Mouse (Mus musculus): ENCODE results near the gene Gp1ba. TPM values are rescaled to one million over a fixed set of nuclear protein-coding genes. Genes with fewer than 3 reads are reported as not detected.

Gene Gp1ba
- polyA plus RNA-seq, 1 experiment from 2014 or later = 0.38 TPM

DNA sequence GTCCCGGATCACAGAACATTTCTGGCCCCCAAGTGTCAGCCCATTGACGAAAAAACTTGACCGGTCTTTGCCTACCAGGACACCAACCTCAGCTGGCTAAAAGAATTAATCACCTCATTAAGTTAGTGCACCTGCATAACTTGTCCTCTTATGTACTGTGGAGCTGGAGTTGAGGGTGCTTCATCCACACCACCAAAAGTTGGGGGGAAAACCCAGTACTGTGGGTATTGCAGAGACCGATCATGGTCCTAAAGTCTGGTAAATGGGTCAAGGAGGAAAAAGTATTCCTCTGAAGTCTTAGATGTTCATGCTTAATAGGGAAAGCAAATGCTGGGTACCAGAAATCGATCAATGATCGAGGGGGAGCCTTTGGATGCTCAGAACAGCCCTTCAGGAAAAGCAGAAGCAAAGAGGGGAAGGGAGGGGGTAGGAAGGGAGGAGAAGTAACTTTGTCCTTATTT, 14.0 kb downstream of the Gp1ba start:
- peak overlapping the region; percentile 90 for H3K27ac ChIP-seq (replicated peaks; ENCODE audit: low read depth, low read length)
- DNase-seq (ENCODE audit: low spot score) = no peak
- ATAC-seq (ENCODE audit: low read depth) = no peak
- H3K36me3 ChIP-seq (ENCODE audit: control insufficient read depth, insufficient read depth, low read length) = peaks cover 49% of the 10 kb centered on the region
- H3K27me3 ChIP-seq (replicated peaks; ENCODE audit: control insufficient read depth, insufficient read depth, low read length) = no peaks in the 10 kb centered on the region
- H3K9me3 ChIP-seq (ENCODE audit: control insufficient read depth, low read length) = no peaks in the 10 kb centered on the region
- H3K4me3 ChIP-seq (ENCODE audit: low read depth, low read length) = peak overlapping the region; percentile 64
- peak overlapping the region; percentile 98 for H3K4me2 ChIP-seq (ENCODE audit: low read depth, low read length)
- peak overlapping the region; percentile 92 for H3K9ac ChIP-seq (ENCODE audit: low read depth, low read length)
- H3K4me1 ChIP-seq (ENCODE audit: control insufficient read depth, insufficient read depth, low read length) = peaks cover 31% of the 10 kb centered on the region
- WGBS = 36% methylated on average over 6 of the region's 6 CpGs

DNA sequence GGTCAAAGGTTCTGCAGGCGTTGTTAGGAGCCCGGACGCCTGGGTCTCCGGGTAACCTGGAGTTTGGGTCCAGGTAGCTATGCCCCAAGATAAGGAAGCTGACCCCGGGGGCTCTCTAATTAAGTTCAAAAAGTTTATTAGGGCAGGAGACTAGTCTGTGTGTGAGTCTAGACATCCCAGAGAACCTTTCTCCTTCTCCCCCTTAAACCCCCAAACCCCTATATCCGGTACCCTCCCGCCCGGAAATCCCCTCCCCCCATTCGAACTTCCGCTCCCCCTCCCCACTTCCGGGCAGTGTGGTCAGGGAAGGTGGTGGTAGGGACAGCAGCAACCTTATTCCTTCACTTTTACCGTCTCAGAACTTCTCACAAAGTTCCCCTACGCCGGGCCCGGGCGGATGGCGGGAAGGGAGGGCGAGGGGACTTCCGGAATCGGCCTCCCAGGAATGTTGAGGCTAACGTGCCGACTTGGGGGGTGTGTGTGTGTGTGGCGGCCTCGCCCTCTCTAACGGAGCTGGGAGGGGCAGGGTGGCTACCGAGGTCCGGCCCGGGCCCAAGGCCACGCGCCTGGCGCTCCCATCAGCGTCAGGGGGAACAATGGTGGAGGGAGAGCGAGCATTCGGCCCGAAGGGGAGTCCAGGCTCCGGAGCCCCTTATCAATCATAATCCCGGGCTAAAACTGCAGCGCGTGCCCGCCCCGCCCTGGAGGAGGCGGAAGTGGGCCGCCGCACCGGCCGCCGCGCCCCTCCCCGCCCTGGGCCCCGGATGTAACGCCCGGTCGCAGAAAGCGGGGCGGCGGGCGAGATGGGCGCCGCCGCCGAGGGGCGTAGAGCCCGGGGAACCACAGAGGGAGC, 14.6 kb downstream of the Gp1ba start:
- peak overlapping the region; percentile 64 for H3K4me3 ChIP-seq (ENCODE audit: low read depth, low read length)
- peak overlapping the region; percentile 92 for H3K9ac ChIP-seq (ENCODE audit: low read depth, low read length)
- H3K27ac ChIP-seq (replicated peaks; ENCODE audit: low read depth, low read length) = peak overlapping the region; percentile 90
- H3K4me1 ChIP-seq (ENCODE audit: control insufficient read depth, insufficient read depth, low read length) = peaks cover 35% of the 10 kb centered on the region
- WGBS = 0% methylated on average over 36 of the region's 63 CpGs
- DNase-seq (ENCODE audit: low spot score) = peak; percentile 70
- peak overlapping the region; percentile 98 for H3K4me2 ChIP-seq (ENCODE audit: low read depth, low read length)
- no peaks in the 10 kb centered on the region for H3K9me3 ChIP-seq (ENCODE audit: control insufficient read depth, low read length)
- peaks cover 44% of the 10 kb centered on the region for H3K36me3 ChIP-seq (ENCODE audit: control insufficient read depth, insufficient read depth, low read length)
- H3K27me3 ChIP-seq (replicated peaks; ENCODE audit: control insufficient read depth, insufficient read depth, low read length) = no peaks in the 10 kb centered on the region
- ATAC-seq (ENCODE audit: low read depth) = peak; percentile 48

DNA sequence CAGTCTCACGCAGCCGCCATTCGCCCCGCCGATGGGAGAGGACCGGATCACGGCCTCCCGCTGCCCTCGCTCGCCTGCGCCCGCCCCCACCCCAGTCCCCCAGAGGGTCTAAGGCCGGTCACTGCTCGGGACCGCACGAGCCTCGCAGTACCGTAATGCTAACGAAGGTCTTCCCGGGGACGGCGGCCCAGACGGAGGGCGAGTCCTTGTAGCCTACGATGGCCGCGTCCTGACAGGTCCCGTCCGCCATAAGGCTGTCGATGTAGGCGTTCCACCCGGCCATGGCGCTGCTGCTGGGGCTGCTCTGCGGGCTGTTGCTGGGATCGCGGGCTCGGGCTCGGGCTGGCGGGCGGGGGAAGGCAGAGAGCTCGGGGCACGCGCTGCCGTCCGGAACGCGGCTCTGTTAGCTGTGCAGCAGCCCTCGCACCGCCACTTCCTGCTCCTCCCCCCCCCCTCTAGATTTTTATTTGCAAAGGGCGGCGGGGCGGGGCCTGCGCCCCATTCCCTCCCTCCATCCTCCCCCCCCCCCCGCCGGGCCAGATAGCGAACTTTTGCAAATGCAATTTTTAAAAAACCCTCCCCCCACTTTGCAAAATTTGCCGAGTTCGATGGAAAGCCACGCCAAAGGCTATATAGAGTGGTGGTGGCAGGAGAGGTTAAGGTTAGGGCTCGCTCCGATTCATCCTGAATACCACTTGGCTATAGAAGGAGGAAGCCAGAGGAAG, 15.4 kb downstream of the Gp1ba start, which contains the start of gene Pfn1:
TSS of gene Pfn1 (minus strand) at position 447 of the 725 bp plus-strand sequence.
- Histone ChIP-seq H3K27ac (replicated peaks; ENCODE audit: low read depth, low read length) (peak within 1 kb of the TSS; percentile 90), H3K4me3 (ENCODE audit: low read depth, low read length) (peak within 1 kb of the TSS; percentile 64), H3K36me3 (ENCODE audit: control insufficient read depth, insufficient read depth, low read length) (peaks cover 38% of the 10 kb centered on the region), H3K4me1 (ENCODE audit: control insufficient read depth, insufficient read depth, low read length) (peaks cover 39% of the 10 kb centered on the region), H3K9ac (ENCODE audit: low read depth, low read length) (peak within 1 kb of the TSS; percentile 92), H3K9me3 (ENCODE audit: control insufficient read depth, low read length) (no peaks in the 10 kb centered on the region), H3K27me3 (replicated peaks; ENCODE audit: control insufficient read depth, insufficient read depth, low read length) (no peaks in the 10 kb centered on the region), H3K4me2 (ENCODE audit: low read depth, low read length) (peak within 1 kb of the TSS; percentile 98)
- ATAC-seq (ENCODE audit: low read depth) (peak; percentile 42), DNase-seq (ENCODE audit: low spot score) (peak; percentile 95)
- under 1% methylated on average over 19 of the region's 61 CpGs for WGBS

DNA sequence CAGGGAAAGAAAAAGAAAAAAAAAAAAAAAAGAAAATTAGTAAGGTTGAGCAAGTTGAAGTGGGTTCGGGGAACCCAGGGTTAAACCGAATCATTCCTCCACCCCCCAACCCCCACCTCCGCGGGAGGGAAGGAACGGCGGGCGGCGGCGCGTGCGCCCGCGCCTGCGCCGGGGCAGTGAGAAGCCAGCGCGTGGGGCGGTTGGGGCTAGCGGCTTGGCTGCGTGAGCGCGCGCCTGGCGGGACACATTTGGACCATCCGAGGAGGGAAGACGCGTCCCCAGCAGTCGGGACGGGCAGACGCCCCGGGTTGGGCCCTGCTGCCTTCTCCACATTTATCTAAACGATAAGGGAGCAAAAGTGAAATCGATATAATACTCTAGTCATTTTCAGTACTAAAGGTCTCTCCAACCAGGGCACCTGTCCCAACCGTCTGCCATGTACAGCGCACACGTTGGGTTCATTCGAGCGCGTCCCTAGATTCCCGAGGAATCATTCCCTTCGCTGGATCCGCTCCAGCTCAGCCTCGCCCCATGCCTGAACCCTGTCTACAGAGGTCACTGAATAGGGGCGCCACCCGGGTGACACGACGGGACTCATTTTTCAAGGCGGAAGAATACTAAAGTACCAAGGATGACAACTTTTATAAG, 16.1 kb downstream of the Gp1ba start:
- Histone ChIP-seq H3K36me3 (ENCODE audit: control insufficient read depth, insufficient read depth, low read length) (peaks cover 38% of the 10 kb centered on the region), H3K27me3 (replicated peaks; ENCODE audit: control insufficient read depth, insufficient read depth, low read length) (no peaks in the 10 kb centered on the region), H3K4me1 (ENCODE audit: control insufficient read depth, insufficient read depth, low read length) (peaks cover 39% of the 10 kb centered on the region), H3K4me3 (ENCODE audit: low read depth, low read length) (peak overlapping the region; percentile 64), H3K4me2 (ENCODE audit: low read depth, low read length) (peak overlapping the region; percentile 98), H3K27ac (replicated peaks; ENCODE audit: low read depth, low read length) (peak overlapping the region; percentile 90), H3K9me3 (ENCODE audit: control insufficient read depth, low read length) (no peaks in the 10 kb centered on the region), H3K9ac (ENCODE audit: low read depth, low read length) (peak overlapping the region; percentile 92)
- under 1% methylated on average over 28 of the region's 48 CpGs for WGBS
- DNase-seq (ENCODE audit: low spot score) = peak; percentile 95
- peak; percentile 53 for ATAC-seq (ENCODE audit: low read depth)

DNA sequence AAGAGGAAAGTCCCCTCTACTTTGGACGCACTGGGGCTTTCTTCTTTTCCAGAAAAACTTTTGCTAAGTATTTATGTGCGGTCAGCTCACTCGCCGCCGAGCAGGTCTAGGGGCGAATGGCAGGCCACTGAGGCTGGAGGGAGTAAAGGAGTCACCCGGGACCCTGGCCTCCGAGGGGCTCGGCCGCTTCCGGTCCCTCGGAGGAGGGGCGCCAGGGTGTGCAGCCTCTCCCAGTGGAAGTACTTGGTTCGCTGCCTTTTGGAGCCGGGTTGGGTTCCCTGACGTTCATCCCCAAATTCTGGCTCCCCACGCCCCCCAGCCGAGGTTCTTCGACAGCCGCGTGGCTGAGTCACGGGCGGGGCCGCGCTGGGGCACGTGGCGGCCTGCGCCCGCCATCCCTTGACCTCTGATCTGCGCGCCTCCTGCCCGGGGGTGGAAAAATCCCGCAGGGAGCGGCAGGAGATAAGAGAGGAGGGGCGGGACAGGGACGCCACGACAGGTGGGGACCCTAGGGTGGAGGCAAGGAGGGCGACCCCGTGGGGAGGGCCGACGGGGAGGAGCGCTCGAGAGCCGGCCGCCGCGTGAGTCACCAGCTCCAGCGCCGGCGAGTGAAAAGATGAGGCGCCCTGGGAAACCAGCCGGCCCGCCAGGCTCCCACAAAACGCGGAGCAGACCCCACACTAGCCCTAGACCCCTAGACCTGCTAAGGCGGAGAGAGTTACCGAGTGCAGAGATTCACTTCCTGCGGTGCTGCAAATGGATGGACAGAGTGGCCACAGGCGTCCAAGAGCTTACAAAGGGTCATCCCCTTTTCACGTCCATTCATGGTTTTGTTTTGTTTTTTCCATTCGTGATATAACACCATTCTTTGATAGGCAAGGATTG, 16.9 kb downstream of the Gp1ba start:
- Histone ChIP-seq H3K4me3 (ENCODE audit: low read depth, low read length) (peak overlapping the region; percentile 64), H3K4me1 (ENCODE audit: control insufficient read depth, insufficient read depth, low read length) (peaks cover 39% of the 10 kb centered on the region), H3K36me3 (ENCODE audit: control insufficient read depth, insufficient read depth, low read length) (peaks cover 31% of the 10 kb centered on the region), H3K27me3 (replicated peaks; ENCODE audit: control insufficient read depth, insufficient read depth, low read length) (no peaks in the 10 kb centered on the region), H3K4me2 (ENCODE audit: low read depth, low read length) (peak overlapping the region; percentile 98), H3K27ac (replicated peaks; ENCODE audit: low read depth, low read length) (peak overlapping the region; percentile 90), H3K9ac (ENCODE audit: low read depth, low read length) (peak overlapping the region; percentile 92), H3K9me3 (ENCODE audit: control insufficient read depth, low read length) (no peaks in the 10 kb centered on the region)
- ATAC-seq (ENCODE audit: low read depth) = peak; percentile 47
- peak; percentile 83 for DNase-seq (ENCODE audit: low spot score)
- under 1% methylated on average over 57 of the region's 61 CpGs for WGBS

DNA sequence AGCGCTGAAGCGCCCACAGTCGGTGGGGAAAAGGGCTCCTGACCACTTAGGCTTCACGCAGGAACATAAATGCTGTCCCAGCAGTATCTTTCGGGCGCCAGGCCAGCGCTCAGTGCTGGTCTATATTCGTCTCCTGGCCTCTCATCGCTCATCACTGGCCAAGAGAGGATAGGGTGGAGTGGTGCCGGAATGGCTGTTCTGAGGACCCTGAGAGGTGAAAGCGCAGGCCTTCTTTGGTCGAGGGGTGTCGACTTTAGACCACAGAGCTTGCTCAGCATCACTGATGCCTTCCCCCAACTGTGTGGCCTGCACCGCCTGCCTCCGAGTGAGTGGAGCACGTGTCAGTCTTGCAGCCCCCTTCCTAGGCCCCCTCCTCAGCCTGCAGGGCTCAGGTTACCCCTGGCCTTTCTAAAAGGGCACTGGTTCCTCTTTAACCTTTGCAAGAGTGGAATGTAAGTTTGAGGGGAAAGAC, 17.6 kb downstream of the Gp1ba start:
- ATAC-seq (ENCODE audit: low read depth) (peak; percentile 5; the same call in 1 of the 2 replicates), DNase-seq (ENCODE audit: low spot score) (peak; percentile 63)
- Histone ChIP-seq H3K4me3 (ENCODE audit: low read depth, low read length) (peak overlapping the region; percentile 64), H3K9ac (ENCODE audit: low read depth, low read length) (peak overlapping the region; percentile 92), H3K9me3 (ENCODE audit: control insufficient read depth, low read length) (no peaks in the 10 kb centered on the region), H3K27ac (replicated peaks; ENCODE audit: low read depth, low read length) (peak overlapping the region; percentile 90), H3K27me3 (replicated peaks; ENCODE audit: control insufficient read depth, insufficient read depth, low read length) (no peaks in the 10 kb centered on the region), H3K4me2 (ENCODE audit: low read depth, low read length) (peak overlapping the region; percentile 98), H3K4me1 (ENCODE audit: control insufficient read depth, insufficient read depth, low read length) (peaks cover 39% of the 10 kb centered on the region), H3K36me3 (ENCODE audit: control insufficient read depth, insufficient read depth, low read length) (peaks cover 29% of the 10 kb centered on the region)
- 4% methylated on average over 16 of the region's 16 CpGs for WGBS

DNA sequence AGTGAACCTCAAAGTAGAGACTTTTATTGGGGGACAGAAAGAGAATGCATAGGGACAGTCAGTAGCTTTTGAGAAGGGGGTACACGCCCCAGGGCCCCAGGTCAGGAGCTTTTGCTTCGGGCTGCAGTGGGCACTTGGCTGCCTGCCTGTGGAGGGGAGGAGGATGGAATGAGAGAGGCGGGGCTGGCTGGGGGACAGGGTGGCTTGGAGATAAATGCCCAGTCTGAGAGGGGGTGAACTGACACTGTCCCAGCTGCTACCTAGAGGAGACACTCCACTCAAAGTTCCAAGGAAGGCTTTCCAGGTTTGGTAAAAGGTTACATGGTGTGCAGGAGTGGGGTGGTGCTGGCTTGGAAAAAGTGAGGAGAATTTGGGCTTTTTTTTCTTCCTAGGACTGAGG, 18.0 kb downstream of the Gp1ba start, which contains the start of gene Eno3:
TSS of gene Eno3 (plus strand) at position 239 of the 400 bp plus-strand sequence.
- no peaks in the 10 kb centered on the region for H3K9me3 ChIP-seq (ENCODE audit: control insufficient read depth, low read length)
- peak within 1 kb of the TSS; percentile 90 for H3K27ac ChIP-seq (replicated peaks; ENCODE audit: low read depth, low read length)
- H3K4me3 ChIP-seq (ENCODE audit: low read depth, low read length) = peak within 1 kb of the TSS; percentile 64
- 11% methylated on average over 3 of the region's 3 CpGs for WGBS
- no peaks in the 10 kb centered on the region for H3K27me3 ChIP-seq (replicated peaks; ENCODE audit: control insufficient read depth, insufficient read depth, low read length)
- H3K4me1 ChIP-seq (ENCODE audit: control insufficient read depth, insufficient read depth, low read length) = peaks cover 37% of the 10 kb centered on the region
- peaks cover 27% of the 10 kb centered on the region for H3K36me3 ChIP-seq (ENCODE audit: control insufficient read depth, insufficient read depth, low read length)
- DNase-seq (ENCODE audit: low spot score) (no peak), ATAC-seq (ENCODE audit: low read depth) (no peak)
- H3K9ac ChIP-seq (ENCODE audit: low read depth, low read length) = peak within 1 kb of the TSS; percentile 92
- peak within 1 kb of the TSS; percentile 98 for H3K4me2 ChIP-seq (ENCODE audit: low read depth, low read length)

All from embryonic facial prominence, embryonic 14.5 days (tissue).